Mouse (Mus musculus): Measurements from ENCODE around the gene Fam198a. TPM values are rescaled to one million over a fixed set of nuclear protein-coding genes. Genes with fewer than 3 reads are reported as not detected.

The Fam198a gene
- polyA plus RNA-seq, 1 experiment from 2014 or later: 2.6 TPM

- no peaks in the 10 kb centered on the region for H3K36me3 ChIP-seq (ENCODE audit: control insufficient read depth, insufficient read depth, low read length)
- no peaks in the 10 kb centered on the region for H3K27me3 ChIP-seq (ENCODE audit: control insufficient read depth, insufficient read depth, low read depth, low read length)
- no peak overlapping the region for H3K27ac ChIP-seq (ENCODE audit: low read length)
- ATAC-seq: no peak
- 94% methylated on average over 17 of the region's 17 CpGs for WGBS
- H3K9ac ChIP-seq (ENCODE audit: low read depth, low read length): no peak overlapping the region
- no peaks in the 10 kb centered on the region for H3K9me3 ChIP-seq (replicated peaks; ENCODE audit: control insufficient read depth, low read length, poor library complexity, severe bottlenecking)
- no peak overlapping the region for H3K4me2 ChIP-seq (ENCODE audit: low read length)
- no peaks in the 10 kb centered on the region for H3K4me1 ChIP-seq (ENCODE audit: control insufficient read depth, insufficient read depth, low read length)
- no peak overlapping the region for H3K4me3 ChIP-seq (ENCODE audit: low read depth, low read length)
Measured at GRCm38 (mm10) chr9:121908321-121908720, 42.5 kb upstream of the Fam198a start.

- Histone ChIP-seq H3K4me2 (ENCODE audit: low read length) (no peak overlapping the region), H3K9me3 (replicated peaks; ENCODE audit: control insufficient read depth, low read length, poor library complexity, severe bottlenecking) (no peaks in the 10 kb centered on the region), H3K36me3 (ENCODE audit: control insufficient read depth, insufficient read depth, low read length) (no peaks in the 10 kb centered on the region), H3K4me1 (ENCODE audit: control insufficient read depth, insufficient read depth, low read length) (no peaks in the 10 kb centered on the region), H3K4me3 (ENCODE audit: low read depth, low read length) (no peak overlapping the region), H3K27ac (ENCODE audit: low read length) (no peak overlapping the region), H3K27me3 (ENCODE audit: control insufficient read depth, insufficient read depth, low read depth, low read length) (no peaks in the 10 kb centered on the region), H3K9ac (ENCODE audit: low read depth, low read length) (no peak overlapping the region)
- ATAC-seq: no peak
- 86% methylated on average over 6 of the region's 6 CpGs for WGBS
Measured at GRCm38 (mm10) chr9:121909635-121910034, 41.2 kb upstream of the Fam198a start.

- no peak overlapping the region for H3K27ac ChIP-seq (ENCODE audit: low read length)
- no peaks in the 10 kb centered on the region for H3K36me3 ChIP-seq (ENCODE audit: control insufficient read depth, insufficient read depth, low read length)
- H3K4me3 ChIP-seq (ENCODE audit: low read depth, low read length): no peak overlapping the region
- 91% methylated on average over 7 of the region's 7 CpGs for WGBS
- H3K4me2 ChIP-seq (ENCODE audit: low read length): no peak overlapping the region
- no peaks in the 10 kb centered on the region for H3K4me1 ChIP-seq (ENCODE audit: control insufficient read depth, insufficient read depth, low read length)
- no peak overlapping the region for H3K9ac ChIP-seq (ENCODE audit: low read depth, low read length)
- ATAC-seq: no peak
- H3K27me3 ChIP-seq (ENCODE audit: control insufficient read depth, insufficient read depth, low read depth, low read length): no peaks in the 10 kb centered on the region
- no peaks in the 10 kb centered on the region for H3K9me3 ChIP-seq (replicated peaks; ENCODE audit: control insufficient read depth, low read length, poor library complexity, severe bottlenecking)
Measured at GRCm38 (mm10) chr9:121911196-121911595, 39.6 kb upstream of the Fam198a start.

- Histone ChIP-seq H3K27me3 (ENCODE audit: control insufficient read depth, insufficient read depth, low read depth, low read length) (no peaks in the 10 kb centered on the region), H3K4me1 (ENCODE audit: control insufficient read depth, insufficient read depth, low read length) (no peaks in the 10 kb centered on the region), H3K9ac (ENCODE audit: low read depth, low read length) (no peak overlapping the region), H3K36me3 (ENCODE audit: control insufficient read depth, insufficient read depth, low read length) (no peaks in the 10 kb centered on the region), H3K4me2 (ENCODE audit: low read length) (no peak overlapping the region), H3K9me3 (replicated peaks; ENCODE audit: control insufficient read depth, low read length, poor library complexity, severe bottlenecking) (no peaks in the 10 kb centered on the region), H3K27ac (ENCODE audit: low read length) (no peak overlapping the region), H3K4me3 (ENCODE audit: low read depth, low read length) (no peak overlapping the region)
- WGBS: 84% methylated on average over 4 of the region's 4 CpGs
- ATAC-seq: no peak
Measured at GRCm38 (mm10) chr9:121912786-121913185, 38.0 kb upstream of the Fam198a start.

- Histone ChIP-seq H3K27ac (ENCODE audit: low read length) (no peak overlapping the region), H3K9me3 (replicated peaks; ENCODE audit: control insufficient read depth, low read length, poor library complexity, severe bottlenecking) (no peaks in the 10 kb centered on the region), H3K9ac (ENCODE audit: low read depth, low read length) (no peak overlapping the region), H3K36me3 (ENCODE audit: control insufficient read depth, insufficient read depth, low read length) (no peaks in the 10 kb centered on the region), H3K4me2 (ENCODE audit: low read length) (no peak overlapping the region), H3K27me3 (ENCODE audit: control insufficient read depth, insufficient read depth, low read depth, low read length) (no peaks in the 10 kb centered on the region), H3K4me1 (ENCODE audit: control insufficient read depth, insufficient read depth, low read length) (no peaks in the 10 kb centered on the region), H3K4me3 (ENCODE audit: low read depth, low read length) (no peak overlapping the region)
- WGBS: 86% methylated on average over 8 of the region's 8 CpGs
- ATAC-seq: no peak
Measured at GRCm38 (mm10) chr9:121914226-121914757, 36.5 kb upstream of the Fam198a start.

- Histone ChIP-seq H3K4me1 (ENCODE audit: control insufficient read depth, insufficient read depth, low read length) (no peaks in the 10 kb centered on the region), H3K36me3 (ENCODE audit: control insufficient read depth, insufficient read depth, low read length) (no peaks in the 10 kb centered on the region), H3K9me3 (replicated peaks; ENCODE audit: control insufficient read depth, low read length, poor library complexity, severe bottlenecking) (no peaks in the 10 kb centered on the region), H3K27ac (ENCODE audit: low read length) (no peak overlapping the region), H3K4me3 (ENCODE audit: low read depth, low read length) (no peak overlapping the region), H3K27me3 (ENCODE audit: control insufficient read depth, insufficient read depth, low read depth, low read length) (no peaks in the 10 kb centered on the region), H3K9ac (ENCODE audit: low read depth, low read length) (no peak overlapping the region), H3K4me2 (ENCODE audit: low read length) (no peak overlapping the region)
- no peak for ATAC-seq
- WGBS: 92% methylated on average over 10 of the region's 10 CpGs
Measured at GRCm38 (mm10) chr9:121915056-121915455, 35.7 kb upstream of the Fam198a start.

- H3K27ac ChIP-seq (ENCODE audit: low read length): no peak within 1 kb of the TSS
- 86% methylated on average over 8 of the region's 8 CpGs for WGBS
- H3K9me3 ChIP-seq (replicated peaks; ENCODE audit: control insufficient read depth, low read length, poor library complexity, severe bottlenecking): no peaks in the 10 kb centered on the region
- H3K27me3 ChIP-seq (ENCODE audit: control insufficient read depth, insufficient read depth, low read depth, low read length): no peaks in the 10 kb centered on the region
- no peaks in the 10 kb centered on the region for H3K4me1 ChIP-seq (ENCODE audit: control insufficient read depth, insufficient read depth, low read length)
- no peaks in the 10 kb centered on the region for H3K36me3 ChIP-seq (ENCODE audit: control insufficient read depth, insufficient read depth, low read length)
- no peak within 1 kb of the TSS for H3K4me2 ChIP-seq (ENCODE audit: low read length)
- H3K9ac ChIP-seq (ENCODE audit: low read depth, low read length): no peak within 1 kb of the TSS
- H3K4me3 ChIP-seq (ENCODE audit: low read depth, low read length): no peak within 1 kb of the TSS
- no peak for ATAC-seq
Measured at GRCm38 (mm10) chr9:121916102-121916501, 34.7 kb upstream of the Fam198a start, which contains the start of gene Cyp8b1. Cyp8b1 (minus strand) TSS chr9:121916305.

GRCm38 (mm10) chr9:121919027-121919501, 31.7 kb upstream of the Fam198a start:
- no peak overlapping the region for H3K4me2 ChIP-seq (ENCODE audit: low read length)
- no peaks in the 10 kb centered on the region for H3K4me1 ChIP-seq (ENCODE audit: control insufficient read depth, insufficient read depth, low read length)
- 80% methylated on average over 10 of the region's 10 CpGs for WGBS
- H3K27ac ChIP-seq (ENCODE audit: low read length): no peak overlapping the region
- H3K27me3 ChIP-seq (ENCODE audit: control insufficient read depth, insufficient read depth, low read depth, low read length): no peaks in the 10 kb centered on the region
- H3K4me3 ChIP-seq (ENCODE audit: low read depth, low read length): no peak overlapping the region
- no peaks in the 10 kb centered on the region for H3K9me3 ChIP-seq (replicated peaks; ENCODE audit: control insufficient read depth, low read length, poor library complexity, severe bottlenecking)
- H3K36me3 ChIP-seq (ENCODE audit: control insufficient read depth, insufficient read depth, low read length): no peaks in the 10 kb centered on the region
- ATAC-seq: no peak
- no peak overlapping the region for H3K9ac ChIP-seq (ENCODE audit: low read depth, low read length)

GRCm38 (mm10) chr9:121923443-121923842, 27.3 kb upstream of the Fam198a start:
- H3K4me3 ChIP-seq (ENCODE audit: low read depth, low read length): no peak overlapping the region
- H3K9me3 ChIP-seq (replicated peaks; ENCODE audit: control insufficient read depth, low read length, poor library complexity, severe bottlenecking): no peaks in the 10 kb centered on the region
- ATAC-seq: no peak
- H3K36me3 ChIP-seq (ENCODE audit: control insufficient read depth, insufficient read depth, low read length): no peaks in the 10 kb centered on the region
- H3K4me2 ChIP-seq (ENCODE audit: low read length): no peak overlapping the region
- no peak overlapping the region for H3K9ac ChIP-seq (ENCODE audit: low read depth, low read length)
- no peak overlapping the region for H3K27ac ChIP-seq (ENCODE audit: low read length)
- H3K27me3 ChIP-seq (ENCODE audit: control insufficient read depth, insufficient read depth, low read depth, low read length): no peaks in the 10 kb centered on the region
- no peaks in the 10 kb centered on the region for H3K4me1 ChIP-seq (ENCODE audit: control insufficient read depth, insufficient read depth, low read length)
- WGBS: 91% methylated on average over 8 of the region's 8 CpGs
